Mouse (Mus musculus) retina, embryonic 14.5 days (tissue): ENCODE data around the gene Serp1.

Experiments used
- DNase-seq: peaks from one replicate; pipeline ENCODE4 v3.0.0-alpha.2; 2015; ENCODE audit warnings: low spot score

Gene Serp1

GRCm38 (mm10) chr3:58525652-58526407, at the start of gene Serp1, which contains the start of gene Eif2a:
Gene Serp1, minus strand, starts transcription at chr3:58525892.
Gene Eif2a, plus strand, starts transcription at chr3:58525821.
- DNase-seq, result peak; percentile 97

GRCm38 (mm10) chr3:58570821-58571220, 45.1 kb upstream of the Serp1 start:
- no peak for DNase-seq

- DNase-seq, result no peak
Measured at GRCm38 (mm10) chr3:58561437-58561836, 35.7 kb upstream of the Serp1 start.

- DNase-seq, result no peak
Measured at GRCm38 (mm10) chr3:58559887-58560286, 34.2 kb upstream of the Serp1 start.

GRCm38 (mm10) chr3:58556649-58557048, 31.0 kb upstream of the Serp1 start:
- DNase-seq, result no peak

GRCm38 (mm10) chr3:58552001-58552811, 26.5 kb upstream of the Serp1 start:
- no peak for DNase-seq

GRCm38 (mm10) chr3:58536573-58536972, 10.9 kb upstream of the Serp1 start:
- no peak for DNase-seq

- DNase-seq, result no peak
Measured at GRCm38 (mm10) chr3:58526408-58526737, 681 bp upstream of the Serp1 start.

- DNase-seq, result no peak
Measured at GRCm38 (mm10) chr3:58525166-58525565, 526 bp downstream of the Serp1 start.

GRCm38 (mm10) chr3:58524246-58524645, 1.4 kb downstream of the Serp1 start:
- DNase-seq, result no peak

GRCm38 (mm10) chr3:58523386-58523785, 2.3 kb downstream of the Serp1 start:
- no peak for DNase-seq

GRCm38 (mm10) chr3:58521361-58521760, 4.3 kb downstream of the Serp1 start:
- DNase-seq, result no peak

GRCm38 (mm10) chr3:58520286-58520685, 5.4 kb downstream of the Serp1 start:
- no peak for DNase-seq

GRCm38 (mm10) chr3:58519536-58519935, 6.2 kb downstream of the Serp1 start:
- no peak for DNase-seq

- no peak for DNase-seq
Measured at GRCm38 (mm10) chr3:58518962-58519361, 6.7 kb downstream of the Serp1 start.

GRCm38 (mm10) chr3:58517800-58518199, 7.9 kb downstream of the Serp1 start:
- no peak for DNase-seq

GRCm38 (mm10) chr3:58517258-58517657, 8.4 kb downstream of the Serp1 start:
- no peak for DNase-seq

- no peak for DNase-seq
Measured at GRCm38 (mm10) chr3:58516602-58516976, 9.1 kb downstream of the Serp1 start.

- DNase-seq, result no peak
Measured at GRCm38 (mm10) chr3:58515947-58516601, 9.6 kb downstream of the Serp1 start.

- no peak for DNase-seq
Measured at GRCm38 (mm10) chr3:58513483-58513882, 12.2 kb downstream of the Serp1 start.

- DNase-seq, result no peak
Measured at GRCm38 (mm10) chr3:58512740-58513139, 13.0 kb downstream of the Serp1 start.

- DNase-seq, result peak; percentile 8
Measured at GRCm38 (mm10) chr3:58511581-58511980, 14.1 kb downstream of the Serp1 start.
